Mouse (Mus musculus) right cerebral cortex, adult 2 months (tissue): ENCODE measurements at regions not wholly inside any gene's neighbourhood (a gene's known extent, or its start where the extent isn't known, plus 50 kb on each side); places are given as distances from the start of the nearest gene placed in this dataset.

Experiments
- DNase-seq, 2 experiments: peaks; one replicate each; pipeline ENCODE4 v3.0.0; 2021 to 2022; ENCODE audit warnings: low spot score in 2 of 2

DNA sequence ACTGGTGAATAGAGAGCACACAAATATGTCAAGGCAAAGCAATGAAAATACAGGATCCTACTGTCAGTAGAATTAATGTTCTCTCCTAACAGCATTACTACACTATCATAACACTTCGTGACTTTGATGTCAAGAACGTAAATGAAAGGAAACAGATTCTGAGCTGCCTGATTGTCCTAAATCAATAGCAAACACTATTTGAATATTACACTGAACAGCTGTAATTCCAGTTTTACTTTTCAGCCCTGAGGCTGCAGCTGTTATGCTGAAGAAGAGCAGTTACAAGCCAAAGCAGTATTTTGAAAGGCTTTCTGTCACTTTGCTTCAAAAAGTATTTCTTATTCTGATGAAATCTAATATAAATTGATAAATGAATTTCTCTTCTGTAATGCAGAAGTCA is 828.7 kb upstream of the Adgrl2 start:
- no peak for DNase-seq

DNA sequence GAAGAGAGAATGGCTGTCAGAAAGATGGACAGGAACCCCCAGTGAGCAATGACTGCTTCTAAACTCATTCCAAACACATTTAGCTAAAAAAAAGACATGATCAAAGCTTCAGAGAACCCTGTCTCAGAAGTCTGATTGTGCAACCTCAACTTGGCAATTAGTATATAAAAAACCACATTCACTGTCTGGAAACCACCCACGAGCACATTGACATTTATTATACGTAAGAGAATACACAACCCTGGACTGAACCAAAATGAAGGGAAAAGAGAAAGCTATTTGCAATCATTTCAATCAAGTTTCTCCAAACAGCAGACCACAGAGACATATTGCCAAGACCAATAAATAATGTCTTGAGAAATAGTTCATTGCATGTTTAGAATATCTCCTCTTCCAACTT is 820.7 kb upstream of the Adgrl2 start:
- DNase-seq, result no peak

DNA sequence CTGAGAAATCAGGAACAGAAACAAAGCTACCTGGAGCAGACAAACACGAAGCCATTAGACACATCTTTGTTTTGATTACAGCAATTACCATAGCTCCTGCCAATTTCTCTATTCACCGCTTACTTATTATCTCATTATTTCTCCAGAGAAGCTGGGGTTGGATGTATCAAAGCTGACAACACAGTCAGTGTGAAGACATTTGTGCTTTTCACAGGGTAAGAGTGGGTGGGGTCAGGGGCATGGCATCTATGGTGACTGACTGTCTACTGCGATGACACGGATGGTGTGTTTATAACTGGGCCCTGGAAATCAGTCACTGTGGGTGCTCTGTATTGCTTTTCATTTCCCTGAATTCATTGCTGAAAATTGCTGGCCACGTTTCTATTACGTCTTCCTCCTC is 815.0 kb upstream of the Adgrl2 start:
- DNase-seq, result no peak

DNA sequence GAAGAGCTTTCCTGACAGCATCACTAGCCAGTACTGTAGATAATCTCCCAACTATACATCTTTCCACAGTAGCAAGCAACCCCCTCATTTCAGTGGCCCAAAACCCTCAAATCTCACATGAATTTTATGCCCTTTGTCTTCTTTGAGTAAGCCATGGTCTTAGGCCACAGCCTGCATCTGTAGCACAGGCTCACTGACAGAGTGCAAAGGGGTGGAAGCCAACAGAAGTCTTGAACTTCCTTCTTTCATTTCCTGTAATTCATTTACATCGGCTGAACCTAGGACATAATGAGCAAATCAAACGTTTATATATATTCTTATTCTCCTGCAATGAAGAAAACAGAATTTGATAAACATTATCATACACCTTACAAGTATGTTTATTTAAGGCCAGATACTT is 805.8 kb upstream of the Adgrl2 start:
- no peak for DNase-seq

DNA sequence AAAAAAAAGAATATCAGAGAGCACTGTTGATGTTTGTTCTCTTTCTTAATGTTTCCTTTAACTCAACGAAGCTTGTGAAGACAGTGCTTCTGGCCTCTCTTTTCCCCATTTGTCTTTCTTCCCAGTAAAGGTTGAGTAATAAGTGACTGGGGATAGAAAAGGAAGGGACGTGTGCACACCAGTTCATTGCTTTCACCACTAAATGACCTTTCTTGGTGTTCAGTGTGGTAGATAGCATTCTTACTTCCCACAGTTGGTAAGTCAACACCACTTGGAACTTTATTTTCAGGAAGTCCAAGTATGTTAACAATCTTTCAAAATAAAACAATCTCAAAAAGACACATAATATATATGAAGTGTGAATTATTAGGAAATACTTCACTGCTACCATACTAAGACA is 801.2 kb upstream of the Adgrl2 start:
- no peak for DNase-seq

DNA sequence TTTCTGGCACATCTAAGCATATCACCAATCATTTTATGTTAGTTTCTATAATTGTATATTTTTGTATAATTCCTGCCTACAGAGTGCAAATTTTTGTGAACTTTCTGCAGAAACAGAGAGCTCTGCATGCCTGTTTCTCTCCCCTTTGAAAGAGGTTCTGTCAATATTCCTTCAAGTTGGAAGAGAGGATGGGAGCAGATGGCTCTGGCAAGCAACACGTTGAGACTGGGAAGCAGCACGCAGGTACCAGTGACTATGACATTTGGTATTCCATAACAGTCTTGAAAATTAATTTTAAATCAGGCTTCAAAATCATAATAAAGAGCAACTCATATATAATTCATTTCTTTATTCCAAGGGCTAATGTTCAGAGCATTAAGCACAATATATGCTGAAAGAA is 795.7 kb upstream of the Adgrl2 start:
- no peak for DNase-seq

DNA sequence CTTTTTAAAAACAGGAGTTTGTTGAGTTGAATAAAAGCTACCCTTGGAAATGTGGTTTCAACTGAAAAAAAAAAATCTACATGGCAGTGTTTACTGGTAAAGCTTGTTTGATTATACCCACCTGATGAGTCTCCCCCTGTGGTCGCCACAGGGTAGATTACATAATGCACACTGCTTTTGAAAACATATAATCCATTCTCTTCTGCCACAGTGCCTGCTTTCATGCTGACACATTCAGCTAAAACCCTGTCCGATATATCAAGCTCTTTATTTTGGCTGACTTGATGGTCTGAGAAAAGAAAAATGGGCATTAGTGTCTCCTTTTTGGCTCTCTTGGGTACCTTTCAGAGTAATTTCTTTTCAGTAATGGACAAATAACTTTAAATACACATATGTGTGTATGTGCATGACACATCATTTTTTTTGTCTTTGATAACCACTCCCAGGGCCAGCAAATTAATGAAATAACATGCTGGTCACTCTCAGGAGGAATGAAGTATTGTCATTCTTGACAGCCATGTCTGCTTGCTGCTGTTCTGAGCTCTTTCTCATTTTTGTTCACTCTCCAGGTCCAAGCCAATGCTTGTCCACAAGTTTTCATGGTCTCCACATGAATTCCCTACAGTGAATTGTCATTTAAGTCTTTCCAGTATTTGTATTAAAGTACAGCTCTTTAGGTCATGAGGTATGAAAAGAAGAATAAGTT is 793.7 kb upstream of the Adgrl2 start:
- DNase-seq, result no peak

DNA sequence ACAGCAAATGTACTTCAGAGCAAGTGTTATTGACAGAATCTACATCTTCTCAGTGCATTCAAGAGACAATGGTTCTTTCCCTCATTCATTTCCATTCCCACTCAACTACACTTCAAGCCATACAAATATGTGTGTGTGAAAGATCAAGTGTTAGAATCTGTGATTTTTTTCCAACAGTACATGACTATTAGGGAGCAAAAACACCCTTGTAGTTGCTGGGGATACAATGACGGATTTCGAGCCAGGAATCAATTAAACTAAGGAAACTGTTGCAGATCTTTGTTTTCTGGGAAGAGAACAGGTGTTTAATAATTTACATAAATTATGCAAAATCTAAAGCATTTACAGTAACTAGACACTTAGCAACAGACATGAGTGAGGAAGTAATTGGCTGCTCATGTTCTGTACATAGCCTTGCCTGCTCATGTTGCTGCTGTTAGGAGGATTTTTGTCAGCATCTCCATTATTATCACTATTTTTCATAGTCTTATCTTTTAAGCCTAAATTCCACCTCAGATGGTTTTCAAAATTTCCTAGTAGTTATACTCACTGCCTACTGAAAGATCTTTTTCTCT is 777.6 kb upstream of the Adgrl2 start:
- no peak for DNase-seq

DNA sequence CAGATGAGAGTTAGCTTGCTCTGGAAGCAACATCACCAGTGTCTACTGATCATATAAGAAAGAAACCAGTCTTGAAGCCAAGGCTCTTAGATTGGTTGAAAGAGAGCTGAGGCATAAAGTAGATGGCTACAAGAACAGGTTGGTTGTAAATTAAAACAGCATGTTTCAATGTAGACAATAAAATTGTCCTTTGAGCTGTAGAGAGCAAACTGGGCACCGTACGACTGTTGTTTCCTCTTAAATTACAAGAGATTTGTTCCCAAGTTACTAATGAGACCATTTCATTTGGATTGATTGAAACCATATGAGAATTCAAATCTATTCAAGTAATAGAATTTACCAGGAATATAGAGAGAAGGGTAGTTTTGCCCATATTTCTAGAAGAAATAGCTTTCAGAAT is 770.9 kb upstream of the Adgrl2 start:
- no peak for DNase-seq

DNA sequence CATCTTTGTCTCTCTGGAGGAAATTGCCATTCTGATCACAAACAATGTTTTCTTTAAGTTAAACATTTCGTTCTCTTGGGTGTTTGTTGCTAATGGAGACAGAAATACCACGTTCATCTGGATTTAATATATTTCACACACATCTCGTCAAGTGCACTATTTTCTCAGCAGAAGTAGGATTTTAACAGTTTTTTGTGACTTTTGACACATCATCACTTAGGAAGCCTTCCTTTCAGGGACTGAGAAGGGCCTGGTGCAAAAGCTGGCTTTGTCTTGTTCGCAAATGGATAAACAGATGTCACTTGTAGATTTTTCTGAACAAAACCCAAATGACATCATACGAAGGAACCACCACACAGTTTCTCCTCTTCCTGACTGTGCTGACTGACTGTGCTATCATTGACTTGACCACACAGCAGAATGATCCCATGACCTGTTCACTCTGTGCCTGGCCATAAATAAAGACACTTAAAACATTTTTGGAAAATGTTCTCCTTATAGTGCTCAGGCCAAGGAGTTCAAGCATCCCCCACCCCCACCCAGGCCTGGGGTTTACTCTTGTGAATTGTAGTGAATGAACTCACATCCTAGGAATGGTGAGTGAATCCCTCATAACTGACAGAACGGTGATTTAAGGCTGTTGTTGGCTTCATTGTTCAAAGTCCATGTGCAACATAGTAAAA is 767.7 kb upstream of the Adgrl2 start:
- DNase-seq, result no peak

DNA sequence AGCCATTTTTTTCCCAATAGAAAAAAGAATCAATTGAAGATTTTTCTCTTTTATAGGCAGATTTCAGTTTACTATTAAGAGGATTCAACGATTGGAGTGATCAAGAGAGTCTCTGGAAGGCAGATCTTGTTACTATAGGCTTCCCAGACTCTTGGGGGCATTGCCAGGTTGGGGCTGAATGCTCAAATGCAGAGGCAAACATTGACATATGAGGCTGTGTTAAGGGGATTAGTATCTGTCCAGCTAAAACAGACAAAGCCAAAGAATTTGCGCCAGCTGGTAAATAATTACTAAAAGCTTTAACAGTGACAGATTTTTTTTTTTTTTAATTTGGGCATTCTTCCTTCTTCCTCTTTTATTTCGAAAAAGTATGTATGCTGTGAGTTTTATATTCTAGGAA is 745.7 kb upstream of the Adgrl2 start:
- DNase-seq, result no peak

DNA sequence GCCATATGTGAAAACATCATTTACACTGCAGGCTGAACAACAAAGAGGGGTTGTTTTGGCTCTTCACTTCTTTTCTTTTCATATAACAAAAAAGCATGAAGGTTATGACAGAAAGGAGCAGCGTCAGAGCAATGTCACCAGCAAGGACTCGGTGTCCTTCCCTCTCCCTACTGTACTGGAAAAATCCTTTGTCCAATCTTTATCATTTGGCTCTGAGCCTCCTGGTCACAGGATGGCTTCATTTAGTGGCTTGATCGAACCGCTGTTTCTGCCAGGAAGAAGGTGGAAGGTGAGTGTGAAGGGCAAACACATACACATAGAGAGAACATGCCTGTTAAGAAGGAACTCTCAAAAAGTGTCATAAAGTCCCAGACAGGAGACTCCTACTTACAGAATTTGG is 735.9 kb upstream of the Adgrl2 start:
- no peak for DNase-seq

DNA sequence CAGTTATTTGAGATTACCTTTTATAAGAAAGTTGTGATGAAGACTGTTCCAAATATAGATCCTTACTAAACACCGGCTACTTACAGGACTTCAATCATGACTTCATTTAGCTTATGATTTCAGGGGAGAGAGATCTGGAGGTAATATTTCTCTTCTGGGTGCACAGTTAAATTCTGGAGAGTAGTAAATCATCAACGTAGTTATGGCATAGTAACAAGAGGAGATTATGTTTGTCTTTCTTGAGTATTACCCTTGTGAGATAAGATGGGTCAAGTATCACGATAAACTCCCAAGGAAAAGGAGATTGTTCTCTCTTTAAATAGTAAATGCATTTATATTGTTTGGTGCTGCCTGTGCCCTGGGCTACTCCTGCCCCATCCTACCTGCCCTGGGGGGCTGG is 734.5 kb upstream of the Adgrl2 start:
- DNase-seq, result no peak

DNA sequence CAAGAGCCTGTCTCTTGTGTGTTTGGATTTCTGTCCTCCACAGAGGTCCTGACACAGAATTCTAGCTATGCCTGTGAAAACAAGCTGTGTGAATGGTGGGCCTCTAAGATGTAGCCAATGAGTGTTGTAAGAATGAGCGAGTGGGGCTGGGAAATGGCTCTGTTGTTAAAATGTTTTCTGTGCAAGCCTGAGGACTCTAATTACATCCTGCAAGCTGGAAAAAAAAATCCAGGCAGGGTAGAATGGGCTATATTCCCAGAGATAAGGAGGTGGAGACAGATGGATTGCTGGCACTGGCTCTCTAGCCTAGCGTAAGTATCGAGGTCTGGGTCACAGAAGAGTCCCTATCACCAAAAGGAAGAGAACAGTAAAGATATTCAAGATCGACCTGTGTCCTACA is 731.5 kb upstream of the Adgrl2 start:
- no peak for DNase-seq

DNA sequence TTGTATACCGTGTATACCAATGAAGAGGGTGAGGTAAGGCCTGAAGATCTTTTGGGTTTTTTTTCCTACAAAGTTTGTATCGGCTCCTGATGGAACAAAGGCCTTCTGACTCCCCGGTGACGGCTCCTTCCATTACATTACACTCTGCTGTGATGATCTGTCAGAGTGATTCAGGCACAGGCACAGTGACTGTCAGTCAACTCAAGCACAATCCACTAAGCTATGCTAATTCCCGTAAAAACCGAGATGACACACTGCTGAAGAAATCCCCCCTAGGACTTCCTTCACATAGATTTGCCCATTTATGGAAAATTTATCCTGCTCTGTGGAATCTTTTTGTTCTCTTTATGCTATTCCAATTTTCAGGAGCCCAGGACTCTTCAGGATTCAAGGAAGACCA is 730.0 kb upstream of the Adgrl2 start:
- DNase-seq, result no peak

DNA sequence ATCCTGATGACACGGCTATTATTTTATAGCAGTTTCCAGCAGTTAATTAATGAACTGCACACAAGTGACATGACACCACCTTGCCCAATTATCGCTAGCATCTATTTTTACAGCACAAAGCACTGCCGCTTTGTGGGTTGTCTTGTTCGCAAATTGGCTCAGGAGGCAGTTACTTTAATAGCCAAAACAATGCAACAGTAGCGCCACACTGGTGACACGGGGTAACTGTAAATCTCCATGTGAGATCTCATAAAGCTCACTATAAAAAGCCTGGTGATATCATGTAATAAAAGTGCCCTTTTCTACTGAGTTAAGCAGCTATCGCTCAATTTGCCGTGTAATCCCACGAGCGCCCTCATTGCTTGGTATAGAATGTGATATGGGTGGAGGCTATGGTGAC is 715.4 kb upstream of the Adgrl2 start:
- DNase-seq, result peak; percentile 44 to 62

DNA sequence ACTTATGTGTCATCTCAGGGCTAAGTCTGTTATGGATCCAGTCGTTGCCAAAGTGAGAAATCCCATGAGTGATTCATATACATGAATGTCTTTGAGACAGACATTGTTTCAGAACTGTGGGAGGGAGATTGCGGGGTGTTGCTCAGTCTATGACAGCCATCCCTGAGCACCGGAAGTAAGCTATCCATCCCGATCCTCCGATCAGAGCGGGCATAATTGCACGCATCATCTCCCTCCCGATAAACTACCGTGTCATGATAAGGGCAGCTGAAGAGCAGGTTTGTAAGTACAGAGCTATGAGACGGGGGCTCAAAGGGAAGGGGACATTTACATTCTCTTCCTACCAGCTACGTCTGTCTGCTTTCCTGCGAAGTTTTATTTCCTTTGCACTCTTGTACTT is 715.0 kb upstream of the Adgrl2 start:
- DNase-seq, result peak; percentile 14 to 30

DNA sequence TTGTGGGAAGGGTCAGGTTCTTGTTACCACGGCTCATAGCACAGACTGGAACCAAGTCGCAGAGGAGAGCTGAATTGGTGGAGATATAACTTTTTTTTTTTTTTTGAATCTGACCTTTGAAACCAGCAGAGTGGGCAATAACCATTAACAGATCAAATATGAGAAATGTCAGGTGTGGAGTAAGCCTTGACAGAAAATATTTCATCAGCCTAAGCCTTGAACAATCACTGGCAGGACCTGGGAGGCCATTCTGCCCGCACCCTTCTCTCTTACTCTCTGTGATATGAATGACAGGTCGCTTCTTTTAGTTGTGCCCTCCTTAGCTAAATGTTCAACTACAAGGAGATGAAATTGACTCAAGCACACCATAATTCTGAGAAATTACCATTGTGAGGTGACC is 714.1 kb upstream of the Adgrl2 start:
- no peak for DNase-seq

DNA sequence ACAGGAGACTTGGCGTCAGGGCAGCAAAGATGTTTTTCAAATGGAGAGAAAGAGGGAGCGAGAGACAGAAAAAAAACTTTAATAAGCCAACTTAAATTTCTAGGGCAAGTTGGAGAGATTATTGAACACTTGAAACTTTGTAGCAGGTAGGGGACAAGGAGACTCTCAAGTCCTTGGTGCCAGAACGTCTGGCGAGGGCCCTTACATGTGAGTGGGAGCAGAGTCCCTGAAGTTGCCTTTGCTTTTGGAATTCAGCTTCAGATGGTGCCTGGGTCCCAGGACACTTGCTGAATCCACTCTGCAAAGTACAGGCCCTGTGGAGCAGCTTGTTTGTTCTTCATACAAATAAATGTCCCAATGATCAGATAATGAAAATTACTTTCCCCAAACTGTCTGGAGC is 693.2 kb upstream of the Adgrl2 start:
- no peak for DNase-seq

DNA sequence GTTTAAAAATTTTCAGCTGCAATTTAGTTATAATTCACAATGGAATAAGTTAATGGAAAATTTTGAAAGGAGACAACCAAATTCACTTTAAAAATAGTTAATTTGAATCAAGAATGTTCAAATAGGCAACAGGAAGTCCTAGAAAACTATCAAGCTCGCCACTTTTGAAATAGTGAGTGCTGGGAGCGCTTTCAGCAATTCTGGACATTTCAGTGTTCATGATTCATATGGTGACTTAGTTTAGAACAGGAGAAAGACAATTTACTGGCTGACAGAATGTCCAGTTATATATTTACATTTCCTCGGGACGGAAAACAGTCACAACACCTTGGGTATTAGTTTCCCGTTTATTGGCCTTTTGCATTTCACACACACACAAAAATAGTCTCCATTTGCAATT is 691.9 kb upstream of the Adgrl2 start:
- no peak for DNase-seq

DNA sequence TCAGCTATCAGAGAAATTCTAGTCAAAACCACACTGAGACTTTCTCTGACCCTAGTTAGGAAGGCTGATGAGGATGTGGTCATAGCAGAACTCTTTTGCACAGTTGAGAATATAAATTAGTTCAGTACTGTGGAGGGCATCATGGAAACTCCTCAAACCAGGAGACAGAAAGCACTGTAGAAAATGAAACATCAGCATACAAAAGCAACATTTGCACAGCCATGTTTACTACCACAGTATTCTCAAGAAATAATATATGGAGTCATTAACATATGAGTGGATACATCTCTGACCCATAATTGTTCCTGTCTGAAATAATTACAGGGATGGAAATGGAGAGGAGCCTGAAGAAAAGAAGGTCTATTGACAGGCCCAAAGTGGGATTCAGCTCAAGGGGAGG is 683.6 kb upstream of the Adgrl2 start:
- DNase-seq, result no peak

DNA sequence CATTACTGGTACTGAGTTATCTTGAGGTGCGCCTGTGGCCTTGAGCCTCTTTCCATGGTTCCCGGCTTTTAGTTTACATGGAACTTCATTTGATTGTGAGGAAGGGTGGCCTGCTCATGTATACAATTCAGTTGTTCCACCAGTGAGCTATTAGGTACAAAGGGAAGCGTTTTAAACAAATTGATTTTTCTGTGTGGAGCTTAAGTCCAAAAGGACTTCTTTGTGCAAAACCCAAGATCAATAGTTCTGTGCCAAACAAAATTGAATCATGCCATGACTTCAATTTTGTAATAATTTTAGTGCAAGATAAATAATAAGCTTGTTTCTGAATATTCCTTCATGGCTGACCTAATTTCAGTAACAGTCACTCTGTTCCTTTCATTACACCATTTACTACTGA is 674.3 kb upstream of the Adgrl2 start:
- DNase-seq, result no peak

DNA sequence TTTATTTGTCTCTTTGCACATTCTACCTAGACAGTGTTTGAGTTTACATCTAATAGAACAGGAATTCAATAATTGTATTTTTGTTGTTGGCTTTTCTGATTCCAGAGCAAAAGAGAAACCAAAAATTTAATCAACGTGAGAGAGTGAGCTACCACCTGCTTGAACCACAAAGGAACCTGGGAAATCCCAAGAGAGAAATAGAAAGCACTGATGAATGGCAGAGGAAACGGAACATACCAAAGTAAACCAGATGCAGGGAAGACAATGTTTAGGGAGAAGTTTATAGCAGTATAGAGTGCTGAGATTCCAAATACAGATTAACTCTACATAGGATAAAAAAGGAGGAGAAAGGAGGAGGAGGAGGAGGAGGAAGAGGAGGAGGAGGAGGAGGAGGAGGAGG is 648.0 kb upstream of the Adgrl2 start:
- no peak for DNase-seq

DNA sequence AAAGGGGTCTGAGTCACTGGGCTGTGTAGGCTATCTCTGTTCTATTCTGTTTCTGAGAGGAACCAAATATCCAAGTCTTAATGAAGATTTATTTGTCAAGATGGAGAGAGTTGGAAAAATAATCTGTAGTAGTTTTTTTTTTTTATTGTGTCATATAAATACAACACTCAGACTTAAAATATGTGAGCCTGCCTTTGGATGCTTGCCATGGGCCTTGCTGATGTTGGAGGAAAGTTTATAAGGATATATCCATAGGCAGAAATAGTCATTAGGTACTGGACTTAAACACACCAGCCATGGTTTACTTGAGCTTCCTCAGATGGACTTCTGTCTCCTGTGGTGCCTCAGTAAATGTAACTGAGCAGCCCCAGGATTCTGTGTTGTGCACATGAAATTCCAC is 635.8 kb upstream of the Adgrl2 start:
- no peak for DNase-seq
